Mouse (Mus musculus): Measurements from ENCODE around the gene Tmem198. TPM values are rescaled to one million over a fixed set of nuclear protein-coding genes. Genes with fewer than 3 reads are reported as not detected.
A peak's percentile ranks its signal among the peaks of the same experiment; 100 is the strongest.

Tmem198 gene
- 0.78 TPM for polyA plus RNA-seq (2012; fragmentation: generic; extraction: Trizol)

DNA sequence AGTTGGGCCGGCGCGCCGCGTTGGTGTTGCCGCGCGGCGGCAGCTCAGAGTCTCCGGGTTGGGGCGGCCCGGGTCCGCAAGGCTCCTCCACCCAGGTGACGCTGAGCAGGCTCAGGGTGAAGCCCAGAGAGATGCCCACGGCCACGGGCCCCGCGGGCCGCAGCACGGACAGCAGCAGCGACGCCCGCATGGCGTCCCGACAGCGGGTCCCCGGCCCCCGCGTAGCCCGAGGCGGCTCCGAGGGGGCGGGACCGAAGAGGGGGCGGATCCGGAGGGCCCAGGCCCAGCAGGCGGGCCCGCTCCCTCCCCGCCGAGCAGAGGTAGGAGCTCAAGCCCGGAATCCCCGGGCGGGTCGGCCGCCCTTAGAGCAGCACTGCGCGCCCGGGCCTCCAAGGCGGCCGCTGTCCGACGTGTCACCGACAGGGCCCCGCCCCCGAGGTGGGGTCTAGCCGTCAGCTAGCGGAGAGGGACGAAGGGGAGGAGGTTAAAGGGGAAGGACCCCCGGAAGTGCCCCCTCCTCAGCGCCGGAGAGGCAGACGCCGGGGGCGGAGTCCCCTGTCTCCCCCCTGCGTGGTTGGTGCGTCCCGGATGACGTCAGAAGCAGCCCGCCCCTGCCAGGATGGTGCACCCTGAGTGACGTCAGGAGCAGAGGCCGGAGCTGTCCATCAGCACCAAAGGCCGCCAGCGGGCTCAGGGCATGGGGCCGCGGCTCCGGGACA is at the start of gene Tmem198, which contains the start of gene Chpf:
Gene Tmem198 (plus strand): TSS at position 617 of the 719 bp plus-strand sequence.
Gene Chpf (minus strand): TSS at position 392 of the 719 bp plus-strand sequence.
- Histone ChIP-seq H3K36me3 (ENCODE audit: control insufficient read depth, insufficient read depth) (peaks cover 4% of the 10 kb centered on the region), H3ac (ENCODE audit: control insufficient read depth, insufficient read length) (peak within 1 kb of the TSS; percentile 53), H3K27me3 (ENCODE audit: control insufficient read depth, insufficient read depth, insufficient read length) (peaks cover 6% of the 10 kb centered on the region), H3K4me2 (ENCODE audit: low read depth) (peak within 1 kb of the TSS; percentile 86), H3K79me2 (ENCODE audit: control insufficient read depth, insufficient read depth) (peaks cover 6% of the 10 kb centered on the region), H3K4me3 (peak within 1 kb of the TSS; percentile 28)
- peak in 1 of 3 experiments; percentile 3 for TF ChIP-seq MYOD1 (IDR thresholded peaks at IDR 0.05; ENCODE audit: control insufficient read depth in 1 of 3, insufficient read length in 2 of 3, low read depth in 2 of 3)
- TF ChIP-seq TCF3 (IDR thresholded peaks at IDR 0.05; ENCODE audit: insufficient read length, low read depth), result no peak
- TF ChIP-seq SRF (IDR thresholded peaks at IDR 0.05; ENCODE audit: control insufficient read depth, insufficient read length, low read depth), result peak; percentile 73
- TF ChIP-seq MAX (IDR thresholded peaks at IDR 0.05; ENCODE audit: low read depth), result no peak
- TF ChIP-seq E2F4 (IDR thresholded peaks at IDR 0.05; ENCODE audit: insufficient read depth), result no peak
- TF ChIP-seq CEBPB (IDR thresholded peaks at IDR 0.05; ENCODE audit: insufficient read depth, poor library complexity, severe bottlenecking), result no peak
- TF ChIP-seq TCF12 (IDR thresholded peaks at IDR 0.05; ENCODE audit: insufficient read depth, poor library complexity, severe bottlenecking), result no peak
- peak; percentile 86 for TF ChIP-seq POLR2A (IDR thresholded peaks at IDR 0.05; ENCODE audit: insufficient read length, low read depth)
- peak; percentile 97 for TF ChIP-seq REST (IDR thresholded peaks at IDR 0.05; ENCODE audit: insufficient read depth, insufficient read length)
- peak in 1 of 3 experiments; percentile 32 for TF ChIP-seq MYOG (IDR thresholded peaks at IDR 0.05; ENCODE audit: control insufficient read depth in 1 of 3, insufficient read depth in 1 of 3, insufficient read length in 2 of 3, low read depth in 2 of 3)
- TF ChIP-seq POLR2AphosphoS2 (IDR thresholded peaks at IDR 0.05; ENCODE audit: insufficient read length, low read depth), result peak; percentile 7
- TF ChIP-seq USF1 (IDR thresholded peaks at IDR 0.05; ENCODE audit: low read depth), result no peak

- Histone ChIP-seq H3K4me2 (ENCODE audit: low read depth) (peak within 1 kb of the TSS; percentile 93), H3K27me3 (ENCODE audit: control insufficient read depth, insufficient read depth, insufficient read length) (no peaks in the 10 kb centered on the region), H3ac (ENCODE audit: control insufficient read depth, insufficient read length) (peak within 1 kb of the TSS; percentile 6), H3K79me2 (ENCODE audit: control insufficient read depth, insufficient read depth) (no peaks in the 10 kb centered on the region), H3K4me3 (peak within 1 kb of the TSS; percentile 55), H3K36me3 (ENCODE audit: control insufficient read depth, insufficient read depth) (peaks cover 3% of the 10 kb centered on the region)
- TF ChIP-seq TCF12 (IDR thresholded peaks at IDR 0.05; ENCODE audit: insufficient read depth, poor library complexity, severe bottlenecking) (no peak), POLR2A (IDR thresholded peaks at IDR 0.05; ENCODE audit: insufficient read length, low read depth) (peak; percentile 92), TCF3 (IDR thresholded peaks at IDR 0.05; ENCODE audit: insufficient read length, low read depth) (no peak), POLR2AphosphoS2 (IDR thresholded peaks at IDR 0.05; ENCODE audit: insufficient read length, low read depth) (peak; percentile 97)
Observed at GRCm38 (mm10) chr1:75435475-75436328, 43.6 kb upstream of the Tmem198 start, which contains the start of gene Gmppa. TSS of gene Gmppa (plus strand) at chr1:75435930.

- no peak overlapping the region for H3ac ChIP-seq (ENCODE audit: control insufficient read depth, insufficient read length)
- TF ChIP-seq CEBPB (IDR thresholded peaks at IDR 0.05; ENCODE audit: insufficient read depth, poor library complexity, severe bottlenecking), result no peak
- no peak for TF ChIP-seq MYOD1 (IDR thresholded peaks at IDR 0.05; ENCODE audit: control insufficient read depth in 1 of 3, insufficient read length in 2 of 3, low read depth in 2 of 3)
- TF ChIP-seq POLR2AphosphoS2 (IDR thresholded peaks at IDR 0.05; ENCODE audit: insufficient read length, low read depth), result no peak
- no peak for TF ChIP-seq POLR2A (IDR thresholded peaks at IDR 0.05; ENCODE audit: insufficient read length, low read depth)
- no peak for TF ChIP-seq USF1 (IDR thresholded peaks at IDR 0.05; ENCODE audit: low read depth)
- no peak for TF ChIP-seq MAX (IDR thresholded peaks at IDR 0.05; ENCODE audit: low read depth)
- TF ChIP-seq REST (IDR thresholded peaks at IDR 0.05; ENCODE audit: insufficient read depth, insufficient read length), result no peak
- TF ChIP-seq MYOG (IDR thresholded peaks at IDR 0.05; ENCODE audit: control insufficient read depth in 1 of 3, insufficient read depth in 1 of 3, insufficient read length in 2 of 3, low read depth in 2 of 3), result no peak
- TF ChIP-seq E2F4 (IDR thresholded peaks at IDR 0.05; ENCODE audit: insufficient read depth), result no peak
- no peak for TF ChIP-seq TCF3 (IDR thresholded peaks at IDR 0.05; ENCODE audit: insufficient read length, low read depth)
- H3K79me2 ChIP-seq (ENCODE audit: control insufficient read depth, insufficient read depth), result no peaks in the 10 kb centered on the region
- H3K4me3 ChIP-seq, result no peak overlapping the region
- no peak overlapping the region for H3K4me2 ChIP-seq (ENCODE audit: low read depth)
- peaks cover 3% of the 10 kb centered on the region for H3K36me3 ChIP-seq (ENCODE audit: control insufficient read depth, insufficient read depth)
- no peaks in the 10 kb centered on the region for H3K27me3 ChIP-seq (ENCODE audit: control insufficient read depth, insufficient read depth, insufficient read length)
Observed at GRCm38 (mm10) chr1:75438782-75439181, 40.5 kb upstream of the Tmem198 start.

DNA sequence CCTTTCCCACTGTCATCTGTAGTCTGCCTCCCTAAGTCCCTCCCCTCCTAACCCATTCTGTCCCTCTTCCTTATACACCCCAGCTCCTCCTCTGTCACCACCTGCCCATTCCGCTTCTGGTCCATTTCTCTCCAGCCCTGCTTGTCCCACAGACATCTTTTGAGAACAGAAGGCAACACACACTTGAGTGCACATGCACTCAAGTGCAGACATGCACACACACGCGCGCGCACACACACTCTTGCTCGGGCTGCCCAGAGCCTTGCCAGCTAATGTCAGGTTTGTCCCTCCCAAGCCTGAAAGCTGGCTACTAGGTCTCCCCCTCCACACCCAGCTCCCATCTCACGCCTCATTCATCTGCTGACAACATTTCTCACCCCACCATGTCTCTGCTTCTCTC is 38.7 kb upstream of the Tmem198 start:
- Histone ChIP-seq H3K36me3 (ENCODE audit: control insufficient read depth, insufficient read depth) (peaks cover 3% of the 10 kb centered on the region), H3K4me2 (ENCODE audit: low read depth) (no peak overlapping the region), H3ac (ENCODE audit: control insufficient read depth, insufficient read length) (no peak overlapping the region), H3K27me3 (ENCODE audit: control insufficient read depth, insufficient read depth, insufficient read length) (no peaks in the 10 kb centered on the region), H3K79me2 (ENCODE audit: control insufficient read depth, insufficient read depth) (no peaks in the 10 kb centered on the region), H3K4me3 (no peak overlapping the region)
- TF ChIP-seq CEBPB (IDR thresholded peaks at IDR 0.05; ENCODE audit: insufficient read depth, poor library complexity, severe bottlenecking) (no peak), MAX (IDR thresholded peaks at IDR 0.05; ENCODE audit: low read depth) (no peak), MYOG (IDR thresholded peaks at IDR 0.05; ENCODE audit: control insufficient read depth in 1 of 3, insufficient read depth in 1 of 3, insufficient read length in 2 of 3, low read depth in 2 of 3) (no peak), TCF12 (IDR thresholded peaks at IDR 0.05; ENCODE audit: insufficient read depth, poor library complexity, severe bottlenecking) (no peak), MYOD1 (IDR thresholded peaks at IDR 0.05; ENCODE audit: control insufficient read depth in 1 of 3, insufficient read length in 2 of 3, low read depth in 2 of 3) (no peak), E2F4 (IDR thresholded peaks at IDR 0.05; ENCODE audit: insufficient read depth) (no peak), USF1 (IDR thresholded peaks at IDR 0.05; ENCODE audit: low read depth) (no peak), POLR2AphosphoS2 (IDR thresholded peaks at IDR 0.05; ENCODE audit: insufficient read length, low read depth) (no peak), REST (IDR thresholded peaks at IDR 0.05; ENCODE audit: insufficient read depth, insufficient read length) (no peak), TCF3 (IDR thresholded peaks at IDR 0.05; ENCODE audit: insufficient read length, low read depth) (no peak), POLR2A (IDR thresholded peaks at IDR 0.05; ENCODE audit: insufficient read length, low read depth) (no peak), SRF (IDR thresholded peaks at IDR 0.05; ENCODE audit: control insufficient read depth, insufficient read length, low read depth) (no peak)
